Mouse (Mus musculus) cerebral cortex, adult 2 months (tissue): ENCODE data around the gene Dst.

Experiments used
- WGBS: fragments of 180-500 bp; shearing (Covaris S2); methylation state at CpG from one replicate; pipeline ENCODE4 v1.1.7; 2018; 5-methylcytosine and 5-hydroxymethylcytosine counted together

Gene Dst

GRCm38 (mm10) chr1:34236254-34236723, 328.3 kb downstream of the Dst start:
- 7% methylated on average over 28 of the region's 28 CpGs for WGBS

- WGBS, result 36% methylated on average over 14 of the region's 14 CpGs
These were observed 329.2 kb downstream of the Dst start for GRCm38 (mm10) chr1:34237211-34237610.

GRCm38 (mm10) chr1:34237689-34238091, 329.7 kb downstream of the Dst start:
- 48% methylated on average over 12 of the region's 12 CpGs for WGBS

- 85% methylated on average over 6 of the region's 6 CpGs for WGBS
These were observed 330.2 kb downstream of the Dst start for GRCm38 (mm10) chr1:34238231-34238630.

GRCm38 (mm10) chr1:34244678-34245077, 336.7 kb downstream of the Dst start:
- 67% methylated on average over 10 of the region's 10 CpGs for WGBS

- WGBS, result 84% methylated on average over 15 of the region's 15 CpGs
These were observed 338.1 kb downstream of the Dst start for GRCm38 (mm10) chr1:34245951-34246641.

GRCm38 (mm10) chr1:34246642-34246987, 338.6 kb downstream of the Dst start:
- WGBS, result 92% methylated on average over 8 of the region's 8 CpGs

GRCm38 (mm10) chr1:34251137-34251536, 343.1 kb downstream of the Dst start:
- 84% methylated on average over 13 of the region's 13 CpGs for WGBS

GRCm38 (mm10) chr1:34252267-34252666, 344.2 kb downstream of the Dst start:
- WGBS, result 94% methylated on average over 8 of the region's 8 CpGs

- 62% methylated on average over 7 of the region's 7 CpGs for WGBS
These were observed 345.9 kb downstream of the Dst start for GRCm38 (mm10) chr1:34253876-34254275.

GRCm38 (mm10) chr1:34259898-34260297, 351.9 kb downstream of the Dst start:
- 75% methylated on average over 8 of the region's 8 CpGs for WGBS

GRCm38 (mm10) chr1:34261011-34261410, 353.0 kb downstream of the Dst start:
- 87% methylated on average over 12 of the region's 12 CpGs for WGBS

- 58% methylated on average over 13 of the region's 13 CpGs for WGBS
These were observed 360.5 kb downstream of the Dst start for GRCm38 (mm10) chr1:34268520-34268919.

GRCm38 (mm10) chr1:34269578-34269977, 361.6 kb downstream of the Dst start:
- 63% methylated on average over 11 of the region's 11 CpGs for WGBS

- 79% methylated on average over 12 of the region's 12 CpGs for WGBS
These were observed 365.9 kb downstream of the Dst start for GRCm38 (mm10) chr1:34273922-34274321.

GRCm38 (mm10) chr1:34275787-34276186, 367.8 kb downstream of the Dst start:
- 89% methylated on average over 13 of the region's 13 CpGs for WGBS

- WGBS, result 72% methylated on average over 7 of the region's 7 CpGs
These were observed 368.7 kb downstream of the Dst start for GRCm38 (mm10) chr1:34276756-34277155.

- 57% methylated on average over 8 of the region's 8 CpGs for WGBS
These were observed 369.2 kb downstream of the Dst start for GRCm38 (mm10) chr1:34277259-34277658.

- 72% methylated on average over 7 of the region's 7 CpGs for WGBS
These were observed 375.5 kb downstream of the Dst start for GRCm38 (mm10) chr1:34283502-34283901.

GRCm38 (mm10) chr1:34284979-34285378, 377.0 kb downstream of the Dst start:
- 67% methylated on average over 9 of the region's 9 CpGs for WGBS

- 73% methylated on average over 10 of the region's 10 CpGs for WGBS
These were observed 379.7 kb downstream of the Dst start for GRCm38 (mm10) chr1:34287731-34288130.

GRCm38 (mm10) chr1:34288181-34288580, 380.2 kb downstream of the Dst start:
- 94% methylated on average over 8 of the region's 8 CpGs for WGBS

GRCm38 (mm10) chr1:34288721-34289471, 380.9 kb downstream of the Dst start:
- 79% methylated on average over 13 of the region's 13 CpGs for WGBS
